Mouse (Mus musculus): Measurements from ENCODE around the gene Mapk3. TPM values are rescaled to one million over a fixed set of nuclear protein-coding genes. Genes with fewer than 3 reads are reported as not detected.

Mapk3 gene
- polyA plus RNA-seq, 1 experiment from 2014 or later: 99.7 TPM

DNA sequence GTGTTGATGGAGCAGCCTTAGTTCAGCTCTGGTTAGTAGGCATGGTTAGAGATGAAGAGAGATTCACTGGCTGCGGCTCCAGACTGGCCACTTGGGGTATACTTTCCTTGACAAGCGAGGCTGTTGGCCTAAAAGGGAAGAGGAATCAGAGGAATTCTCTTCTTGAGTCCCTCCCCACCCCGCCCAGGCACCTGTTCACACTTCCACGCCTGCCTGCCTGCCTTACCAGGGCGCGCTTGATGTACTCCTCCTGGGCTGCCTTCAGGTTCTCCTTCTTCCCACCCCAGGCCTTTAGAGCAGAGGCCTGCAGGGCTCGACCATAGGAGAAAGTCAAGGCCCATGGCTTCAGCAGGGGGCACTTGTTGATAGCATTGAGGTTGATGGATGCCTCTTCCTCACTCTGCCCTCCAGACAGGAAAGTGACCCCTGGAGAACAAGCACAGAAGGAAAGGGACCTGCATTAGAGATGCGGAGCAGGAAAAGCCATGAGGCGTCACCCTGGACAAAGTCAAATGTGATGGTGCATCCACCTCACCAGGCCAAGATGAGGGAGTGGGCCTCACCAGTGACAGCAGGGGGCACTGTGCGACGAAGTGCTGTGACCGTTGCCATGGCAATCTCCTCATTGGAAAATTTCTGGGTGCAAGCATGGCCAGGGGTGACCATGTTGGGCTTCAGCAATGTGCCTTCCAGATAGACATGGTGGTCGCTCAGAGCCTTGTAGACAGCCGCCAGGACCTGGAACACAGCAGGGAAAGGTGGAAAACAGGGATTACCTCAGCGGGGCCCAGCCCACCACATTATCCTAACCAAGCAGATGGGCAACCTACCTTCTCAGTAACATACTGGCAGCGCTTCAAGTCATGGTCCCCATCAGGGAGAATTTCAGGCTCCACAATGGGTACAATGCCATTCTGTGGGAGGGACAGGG is 36.3 kb downstream of the Mapk3 start:
- peaks cover 29% of the 10 kb centered on the region for H3K36me3 ChIP-seq (ENCODE audit: control insufficient read depth, insufficient read depth, low read length)
- no peak overlapping the region for H3K27ac ChIP-seq (ENCODE audit: low read depth, low read length)
- H3K4me2 ChIP-seq (ENCODE audit: low read length): no peak overlapping the region
- H3K9ac ChIP-seq (ENCODE audit: low read length): no peak overlapping the region
- no peak overlapping the region for H3K4me3 ChIP-seq (ENCODE audit: low read depth, low read length)
- DNase-seq (ENCODE audit: low spot score): no peak
- no peaks in the 10 kb centered on the region for H3K9me3 ChIP-seq (replicated peaks; ENCODE audit: control insufficient read depth, low read length)
- peaks cover 26% of the 10 kb centered on the region for H3K4me1 ChIP-seq (ENCODE audit: control insufficient read depth, insufficient read depth, low read length)
- 76% methylated on average over 16 of the region's 16 CpGs for WGBS
- ATAC-seq: no peak
- no peaks in the 10 kb centered on the region for H3K27me3 ChIP-seq (replicated peaks; ENCODE audit: control insufficient read depth, insufficient read depth, low read length)

- DNase-seq (ENCODE audit: low spot score): peak; percentile 34
- 0 out of 2 replicates have a peak overlapping the region, but pooled peaks have one; percentile 90 for H3K4me2 ChIP-seq (ENCODE audit: low read length)
- no peak overlapping the region for H3K4me3 ChIP-seq (ENCODE audit: low read depth, low read length)
- H3K9ac ChIP-seq (ENCODE audit: low read length): no peak overlapping the region
- H3K27ac ChIP-seq (ENCODE audit: low read depth, low read length): no peak overlapping the region
- 70% methylated on average over 8 of the region's 8 CpGs for WGBS
- peaks cover 19% of the 10 kb centered on the region for H3K4me1 ChIP-seq (ENCODE audit: control insufficient read depth, insufficient read depth, low read length)
- ATAC-seq: no peak
- H3K36me3 ChIP-seq (ENCODE audit: control insufficient read depth, insufficient read depth, low read length): peaks cover 31% of the 10 kb centered on the region
- H3K9me3 ChIP-seq (replicated peaks; ENCODE audit: control insufficient read depth, low read length): no peaks in the 10 kb centered on the region
- H3K27me3 ChIP-seq (replicated peaks; ENCODE audit: control insufficient read depth, insufficient read depth, low read length): no peaks in the 10 kb centered on the region
Observed at GRCm38 (mm10) chr7:126796350-126796932, 37.0 kb downstream of the Mapk3 start.

- Histone ChIP-seq H3K4me2 (ENCODE audit: low read length) (peak within 1 kb of the TSS; percentile 90), H3K9ac (ENCODE audit: low read length) (peak within 1 kb of the TSS; percentile 84), H3K27me3 (replicated peaks; ENCODE audit: control insufficient read depth, insufficient read depth, low read length) (no peaks in the 10 kb centered on the region), H3K27ac (ENCODE audit: low read depth, low read length) (peak within 1 kb of the TSS; percentile 86), H3K36me3 (ENCODE audit: control insufficient read depth, insufficient read depth, low read length) (peaks cover 34% of the 10 kb centered on the region), H3K4me3 (ENCODE audit: low read depth, low read length) (peak within 1 kb of the TSS; percentile 70), H3K9me3 (replicated peaks; ENCODE audit: control insufficient read depth, low read length) (no peaks in the 10 kb centered on the region), H3K4me1 (ENCODE audit: control insufficient read depth, insufficient read depth, low read length) (peaks cover 17% of the 10 kb centered on the region)
- DNase-seq (ENCODE audit: low spot score) (no peak), ATAC-seq (no peak)
- 25% methylated on average over 20 of the region's 21 CpGs for WGBS
Observed at GRCm38 (mm10) chr7:126797411-126798126, 38.2 kb downstream of the Mapk3 start, which contains the start of gene Fam57b. Gene Fam57b, plus strand, starts transcription at chr7:126797668.

DNA sequence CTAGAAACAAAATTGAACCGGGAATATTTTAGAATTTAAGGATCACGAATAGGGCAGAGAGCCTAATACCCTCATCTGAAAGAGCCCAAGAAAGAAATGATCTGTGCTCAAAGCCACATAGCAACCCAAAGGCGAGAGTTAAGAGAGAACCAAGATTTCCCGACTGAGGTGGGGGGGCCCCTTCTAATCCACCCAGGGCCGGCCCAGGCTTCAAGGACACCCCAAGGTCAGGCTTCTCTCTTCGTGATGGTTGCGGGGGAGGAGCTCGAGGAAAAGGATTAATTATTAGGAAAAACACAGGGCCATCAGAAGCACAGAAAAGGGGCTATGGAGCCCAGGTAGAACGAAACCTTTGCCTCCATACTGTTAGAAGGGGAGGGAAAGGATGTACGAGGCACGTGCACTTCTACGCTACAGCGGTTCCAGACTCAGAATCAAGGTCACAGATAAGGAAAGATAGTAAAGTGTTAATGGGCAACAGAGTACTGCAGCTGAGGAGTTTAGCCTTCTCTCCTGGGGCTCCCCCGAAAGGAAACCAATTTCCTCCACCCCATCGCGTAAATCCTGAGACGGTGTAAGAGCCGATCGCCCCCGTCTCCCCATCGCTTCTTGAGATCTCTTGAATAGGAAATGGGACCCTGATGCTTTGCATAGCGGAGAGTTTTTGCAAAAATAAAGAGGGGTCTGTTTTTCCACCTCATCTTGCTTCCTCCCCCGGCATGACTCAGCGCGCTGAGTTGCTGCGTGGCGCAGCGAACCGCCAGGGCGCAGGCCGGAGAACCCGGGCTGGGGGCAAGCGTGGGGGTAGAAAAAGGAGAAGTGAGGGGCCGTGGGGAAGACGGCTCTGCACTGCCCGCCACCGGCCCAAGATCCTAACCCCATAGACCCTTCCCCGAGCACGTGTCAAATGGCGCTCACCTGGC is 39.0 kb downstream of the Mapk3 start:
- H3K9ac ChIP-seq (ENCODE audit: low read length): peak overlapping the region; percentile 84
- no peaks in the 10 kb centered on the region for H3K9me3 ChIP-seq (replicated peaks; ENCODE audit: control insufficient read depth, low read length)
- no peak for DNase-seq (ENCODE audit: low spot score)
- peaks cover 12% of the 10 kb centered on the region for H3K4me1 ChIP-seq (ENCODE audit: control insufficient read depth, insufficient read depth, low read length)
- peak overlapping the region; percentile 86 for H3K27ac ChIP-seq (ENCODE audit: low read depth, low read length)
- peaks cover 41% of the 10 kb centered on the region for H3K36me3 ChIP-seq (ENCODE audit: control insufficient read depth, insufficient read depth, low read length)
- H3K4me2 ChIP-seq (ENCODE audit: low read length): peak overlapping the region; percentile 90
- no peak for ATAC-seq
- 1% methylated on average over 38 of the region's 40 CpGs for WGBS
- H3K4me3 ChIP-seq (ENCODE audit: low read depth, low read length): peak overlapping the region; percentile 70
- H3K27me3 ChIP-seq (replicated peaks; ENCODE audit: control insufficient read depth, insufficient read depth, low read length): no peaks in the 10 kb centered on the region

GRCm38 (mm10) chr7:126799050-126799467 is 39.7 kb downstream of the Mapk3 start:
- Histone ChIP-seq H3K4me2 (ENCODE audit: low read length) (peak overlapping the region; percentile 90), H3K36me3 (ENCODE audit: control insufficient read depth, insufficient read depth, low read length) (peaks cover 45% of the 10 kb centered on the region), H3K9ac (ENCODE audit: low read length) (peak overlapping the region; percentile 84), H3K27me3 (replicated peaks; ENCODE audit: control insufficient read depth, insufficient read depth, low read length) (no peaks in the 10 kb centered on the region), H3K27ac (ENCODE audit: low read depth, low read length) (peak overlapping the region; percentile 95), H3K4me3 (ENCODE audit: low read depth, low read length) (peak overlapping the region; percentile 70), H3K9me3 (replicated peaks; ENCODE audit: control insufficient read depth, low read length) (no peaks in the 10 kb centered on the region), H3K4me1 (ENCODE audit: control insufficient read depth, insufficient read depth, low read length) (peaks cover 12% of the 10 kb centered on the region)
- WGBS: 0% methylated on average over 29 of the region's 36 CpGs
- peak; percentile 97 for ATAC-seq
- peak; percentile 98 for DNase-seq (ENCODE audit: low spot score)

GRCm38 (mm10) chr7:126799468-126800268 is 40.3 kb downstream of the Mapk3 start:
- Histone ChIP-seq H3K4me1 (ENCODE audit: control insufficient read depth, insufficient read depth, low read length) (peaks cover 12% of the 10 kb centered on the region), H3K27ac (ENCODE audit: low read depth, low read length) (peak overlapping the region; percentile 95), H3K4me3 (ENCODE audit: low read depth, low read length) (peak overlapping the region; percentile 70), H3K4me2 (ENCODE audit: low read length) (peak overlapping the region; percentile 90), H3K9me3 (replicated peaks; ENCODE audit: control insufficient read depth, low read length) (no peaks in the 10 kb centered on the region), H3K36me3 (ENCODE audit: control insufficient read depth, insufficient read depth, low read length) (peaks cover 45% of the 10 kb centered on the region), H3K27me3 (replicated peaks; ENCODE audit: control insufficient read depth, insufficient read depth, low read length) (no peaks in the 10 kb centered on the region), H3K9ac (ENCODE audit: low read length) (peak overlapping the region; percentile 76)
- ATAC-seq (peak; percentile 91), DNase-seq (ENCODE audit: low spot score) (peak; percentile 95)
- 1% methylated on average over 38 of the region's 38 CpGs for WGBS

- Histone ChIP-seq H3K9ac (ENCODE audit: low read length) (peak overlapping the region; percentile 76), H3K4me2 (ENCODE audit: low read length) (peak overlapping the region; percentile 90), H3K36me3 (ENCODE audit: control insufficient read depth, insufficient read depth, low read length) (peaks cover 45% of the 10 kb centered on the region), H3K4me3 (ENCODE audit: low read depth, low read length) (peak overlapping the region; percentile 70), H3K27me3 (replicated peaks; ENCODE audit: control insufficient read depth, insufficient read depth, low read length) (no peaks in the 10 kb centered on the region), H3K27ac (ENCODE audit: low read depth, low read length) (peak overlapping the region; percentile 95; the same call in 1 of the 2 replicates), H3K4me1 (ENCODE audit: control insufficient read depth, insufficient read depth, low read length) (peaks cover 12% of the 10 kb centered on the region), H3K9me3 (replicated peaks; ENCODE audit: control insufficient read depth, low read length) (no peaks in the 10 kb centered on the region)
- WGBS: 31% methylated on average over 5 of the region's 5 CpGs
- DNase-seq (ENCODE audit: low spot score) (no peak), ATAC-seq (no peak)
Observed at GRCm38 (mm10) chr7:126800269-126801056, 41.1 kb downstream of the Mapk3 start.
